Mouse (Mus musculus): ENCODE results near the gene Tecpr2. TPM values are rescaled to one million over a fixed set of nuclear protein-coding genes. Genes with fewer than 3 reads are reported as not detected.

Gene Tecpr2
- polyA plus RNA-seq, 1 experiment from 2014 or later, result 7.8 TPM

DNA sequence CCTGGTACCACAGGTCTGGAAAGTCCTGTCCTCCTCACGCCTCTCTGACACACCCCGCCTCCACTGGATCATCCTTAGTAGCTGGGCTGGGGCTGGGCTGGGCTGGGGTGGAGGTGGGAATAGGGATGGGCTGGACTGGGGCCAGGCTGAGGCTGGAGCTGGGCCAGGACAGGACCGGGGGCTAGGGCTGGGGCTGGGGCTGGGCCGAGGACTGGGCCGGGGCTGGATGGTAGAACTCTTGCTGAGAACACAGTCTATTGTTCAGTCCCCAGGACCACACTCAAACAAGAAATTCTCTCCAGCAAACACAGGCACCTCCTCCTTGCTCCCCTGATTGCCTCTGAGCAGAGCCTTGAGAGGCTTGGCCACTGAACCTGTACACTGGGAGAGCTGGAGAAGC lies 117.3 kb downstream of the Tecpr2 start:
- H3K79me2 ChIP-seq (ENCODE audit: inconsistent target), result no peaks in the 10 kb centered on the region
- no peaks in the 10 kb centered on the region for H3K36me3 ChIP-seq (ENCODE audit: inconsistent target)
- H3K27ac ChIP-seq, result no peak overlapping the region
- H3K4me3 ChIP-seq (ENCODE audit: inconsistent target), result no peak overlapping the region
- 93% methylated on average over 5 of the region's 5 CpGs for WGBS (ENCODE audit: missing documents)

DNA sequence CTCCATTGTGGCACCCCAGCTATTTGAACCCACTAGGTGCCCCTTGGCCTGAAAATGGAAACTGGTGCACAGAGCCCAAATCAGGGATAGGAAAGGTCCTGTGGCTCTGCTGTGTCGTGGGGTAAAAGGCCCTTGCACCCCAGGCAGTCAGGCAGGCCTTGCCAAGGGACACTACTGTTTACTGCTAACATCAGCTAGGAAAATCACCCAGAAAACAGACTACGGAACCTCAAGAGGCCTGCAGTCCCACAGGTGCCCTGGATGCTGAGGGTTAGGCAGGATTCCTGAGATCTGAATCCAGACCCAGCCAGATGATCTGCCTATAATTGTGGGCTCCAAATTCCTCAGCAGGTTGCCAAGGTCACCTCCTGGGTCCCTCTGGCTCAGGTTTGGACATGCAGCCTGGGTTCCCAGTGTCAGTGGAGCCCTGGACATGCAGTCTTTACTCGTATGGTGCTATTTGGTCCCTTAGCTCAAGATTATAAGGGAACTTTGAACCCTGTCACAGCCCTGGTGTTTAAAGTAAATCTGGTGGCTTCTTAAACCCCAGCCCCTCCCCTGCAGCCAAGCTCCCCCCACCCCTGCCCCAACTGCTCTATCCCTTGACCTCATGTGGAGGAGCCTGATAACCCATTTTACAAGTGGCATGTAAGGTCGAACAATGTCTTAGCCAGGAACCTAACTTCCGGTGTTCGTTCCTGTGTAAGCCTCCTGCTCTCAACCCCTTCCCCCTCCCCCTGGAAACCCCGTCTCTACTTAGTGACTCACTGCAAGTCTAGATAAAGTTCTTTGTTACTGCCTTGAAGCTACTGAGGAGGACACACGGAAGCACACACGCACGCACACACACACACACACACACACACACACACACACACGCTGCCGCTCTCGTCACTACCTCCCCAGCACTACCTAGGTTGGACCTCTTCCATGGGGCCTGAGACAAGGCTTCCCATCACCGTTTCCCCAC lies 118.4 kb downstream of the Tecpr2 start:
- Histone ChIP-seq H3K27ac (no peak overlapping the region), H3K79me2 (ENCODE audit: inconsistent target) (no peaks in the 10 kb centered on the region), H3K4me3 (ENCODE audit: inconsistent target) (no peak overlapping the region), H3K36me3 (ENCODE audit: inconsistent target) (no peaks in the 10 kb centered on the region)
- 44% methylated on average over 14 of the region's 14 CpGs for WGBS (ENCODE audit: missing documents)

DNA sequence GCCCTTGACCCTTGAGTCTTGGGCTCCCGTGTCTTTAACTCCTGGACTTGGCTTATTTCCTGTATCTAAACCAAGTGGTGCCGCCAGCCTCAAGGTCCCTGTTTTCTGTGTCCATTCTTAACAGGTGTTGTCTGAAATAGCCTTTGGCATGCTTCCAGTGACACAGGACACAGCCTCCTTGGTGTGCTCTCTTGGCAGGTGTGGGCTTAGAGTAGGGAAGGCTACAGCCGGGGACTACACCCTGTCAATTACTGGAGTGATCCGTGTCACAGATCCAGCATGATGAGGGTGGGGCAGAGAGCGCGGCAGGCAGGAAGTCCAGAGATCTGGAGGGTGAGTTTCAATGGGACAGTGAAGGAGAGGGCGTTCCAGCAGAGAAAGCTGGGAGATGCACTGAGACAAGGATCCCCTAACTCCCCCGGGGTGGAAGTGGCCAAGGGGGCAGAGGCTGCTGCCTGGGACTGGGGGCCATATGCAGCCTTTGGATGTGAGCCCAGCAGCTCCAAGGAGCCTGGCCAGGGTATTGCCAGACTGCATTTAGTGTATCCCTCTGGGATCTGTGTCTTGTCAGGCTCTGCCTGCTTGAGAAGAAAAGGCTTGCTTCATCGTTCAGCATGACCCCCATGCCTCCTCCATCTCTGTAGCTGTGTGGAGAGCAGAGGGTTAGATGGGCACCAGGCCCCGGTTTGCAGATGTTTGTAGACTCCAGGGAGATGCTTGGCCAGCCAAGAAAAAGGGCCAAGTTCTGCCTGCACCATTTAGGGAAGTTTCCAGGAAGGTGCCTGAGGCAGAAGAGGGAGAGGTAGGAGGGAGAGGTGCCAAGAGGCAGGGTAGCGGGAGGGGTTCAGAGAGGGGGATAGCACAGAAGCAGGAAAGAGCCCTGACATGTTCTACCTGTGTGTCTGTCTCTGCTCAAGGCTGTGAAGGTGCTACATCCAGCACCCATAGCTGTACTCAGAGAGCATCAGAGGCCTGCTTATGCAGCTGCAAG lies 119.7 kb downstream of the Tecpr2 start:
- no peak overlapping the region for H3K4me3 ChIP-seq (ENCODE audit: inconsistent target)
- H3K79me2 ChIP-seq (ENCODE audit: inconsistent target), result no peaks in the 10 kb centered on the region
- H3K36me3 ChIP-seq (ENCODE audit: inconsistent target), result no peaks in the 10 kb centered on the region
- 89% methylated on average over 11 of the region's 11 CpGs for WGBS (ENCODE audit: missing documents)
- H3K27ac ChIP-seq, result no peak overlapping the region

DNA sequence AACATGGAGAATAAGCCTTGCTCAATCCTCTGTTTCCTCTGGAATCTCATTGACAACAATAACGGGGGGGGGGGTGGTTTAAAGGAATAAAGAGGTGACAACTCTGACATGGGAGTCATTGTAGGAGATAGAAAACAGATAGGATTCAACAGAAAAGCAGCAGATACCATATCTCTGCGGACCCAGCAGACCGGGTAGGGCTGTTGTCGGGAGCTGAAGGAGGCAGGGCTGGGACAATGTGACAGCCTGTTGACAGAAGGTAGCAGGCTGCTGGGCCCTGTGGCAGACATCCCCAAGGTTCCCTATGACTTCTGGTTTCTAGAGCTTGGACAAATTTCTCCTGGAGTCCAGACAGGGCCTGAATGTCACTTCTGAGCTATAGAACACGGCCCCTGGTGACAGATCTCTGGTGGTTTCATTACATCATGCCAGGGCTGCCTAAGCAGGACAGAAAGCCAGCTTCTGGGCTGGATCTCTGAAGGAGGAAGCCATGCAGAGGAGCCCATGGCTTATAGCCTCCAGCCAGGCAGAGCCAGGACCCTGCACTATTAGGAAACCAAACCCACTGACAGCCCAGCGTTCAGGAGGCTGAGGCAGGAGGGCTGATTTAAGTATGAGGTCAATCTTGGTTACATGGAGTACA lies 120.7 kb downstream of the Tecpr2 start:
- Histone ChIP-seq H3K79me2 (ENCODE audit: inconsistent target) (no peaks in the 10 kb centered on the region), H3K27ac (no peak overlapping the region), H3K4me3 (ENCODE audit: inconsistent target) (no peak overlapping the region), H3K36me3 (ENCODE audit: inconsistent target) (no peaks in the 10 kb centered on the region)
- WGBS (ENCODE audit: missing documents), result 85% methylated on average over 6 of the region's 6 CpGs

DNA sequence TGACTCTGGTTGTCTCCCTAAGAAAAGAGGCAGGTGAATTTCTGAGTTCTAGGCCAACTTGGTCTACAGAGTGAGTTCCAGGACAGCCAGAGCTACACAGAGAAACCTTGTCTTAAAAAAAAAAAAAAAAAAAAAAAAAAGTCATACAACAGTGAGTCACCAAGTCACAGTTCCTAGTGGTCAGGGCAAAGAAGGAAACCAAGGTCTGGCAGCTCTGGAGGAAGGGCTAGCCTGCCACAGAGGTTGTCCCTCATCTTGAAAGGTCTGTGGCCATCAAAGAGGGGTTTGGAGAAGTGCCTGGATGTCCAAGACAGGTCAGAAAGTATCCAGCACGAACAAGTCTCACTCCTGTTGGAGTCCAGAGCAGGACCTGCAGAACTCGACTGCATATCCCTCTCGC lies 127.7 kb downstream of the Tecpr2 start:
- no peaks in the 10 kb centered on the region for H3K79me2 ChIP-seq (ENCODE audit: inconsistent target)
- no peak overlapping the region for H3K4me3 ChIP-seq (ENCODE audit: inconsistent target)
- H3K27ac ChIP-seq, result peak overlapping the region; percentile 67
- no peaks in the 10 kb centered on the region for H3K36me3 ChIP-seq (ENCODE audit: inconsistent target)
- WGBS (ENCODE audit: missing documents), result 62% methylated on average over 3 of the region's 3 CpGs

DNA sequence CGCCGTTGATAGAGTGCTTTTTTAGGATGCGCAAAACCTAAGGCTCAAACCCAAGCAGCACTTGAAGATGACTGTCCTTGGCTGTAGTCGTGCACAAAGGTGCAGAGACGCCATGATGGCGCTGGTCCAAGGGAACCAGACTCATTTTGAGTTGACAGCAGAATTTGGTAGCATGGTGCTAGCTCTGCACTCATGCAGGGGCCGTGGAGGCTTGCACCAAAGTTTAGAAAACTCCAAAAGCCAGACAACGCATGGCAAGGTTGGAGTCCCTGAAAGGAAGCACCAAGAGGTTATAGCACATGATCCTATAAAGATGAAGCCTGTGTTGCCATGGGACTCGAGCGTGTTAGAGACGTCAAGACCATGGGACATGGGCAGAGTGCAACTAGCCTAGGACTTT lies 129.0 kb downstream of the Tecpr2 start:
- H3K4me3 ChIP-seq (ENCODE audit: inconsistent target), result no peak overlapping the region
- H3K36me3 ChIP-seq (ENCODE audit: inconsistent target), result no peaks in the 10 kb centered on the region
- no peak overlapping the region for H3K27ac ChIP-seq
- H3K79me2 ChIP-seq (ENCODE audit: inconsistent target), result no peaks in the 10 kb centered on the region
- 97% methylated on average over 11 of the region's 11 CpGs for WGBS (ENCODE audit: missing documents)

DNA sequence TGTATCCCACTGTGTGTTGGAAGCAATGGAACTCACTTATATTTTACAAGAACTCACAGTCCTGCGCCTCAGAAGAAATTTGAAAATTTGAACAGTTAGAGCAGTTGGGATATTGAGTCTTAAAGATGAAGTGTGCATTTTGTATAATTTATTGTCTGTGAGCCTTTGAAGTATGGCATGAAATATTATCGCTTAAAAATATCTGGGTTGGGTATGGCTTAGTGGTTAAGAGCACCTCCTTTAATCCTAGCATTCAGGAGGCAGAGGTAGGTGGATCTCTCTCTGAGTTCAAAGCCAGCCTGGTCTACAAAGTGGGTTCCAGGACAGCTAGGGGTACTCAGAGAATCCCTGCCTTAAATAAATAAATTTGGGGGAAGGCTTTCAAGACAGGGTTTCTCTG lies 130.0 kb downstream of the Tecpr2 start:
- Histone ChIP-seq H3K79me2 (ENCODE audit: inconsistent target) (no peaks in the 10 kb centered on the region), H3K27ac (no peak overlapping the region), H3K4me3 (ENCODE audit: inconsistent target) (no peak overlapping the region), H3K36me3 (ENCODE audit: inconsistent target) (no peaks in the 10 kb centered on the region)
- WGBS (ENCODE audit: missing documents), result 100% methylated on average over 2 of the region's 2 CpGs

DNA sequence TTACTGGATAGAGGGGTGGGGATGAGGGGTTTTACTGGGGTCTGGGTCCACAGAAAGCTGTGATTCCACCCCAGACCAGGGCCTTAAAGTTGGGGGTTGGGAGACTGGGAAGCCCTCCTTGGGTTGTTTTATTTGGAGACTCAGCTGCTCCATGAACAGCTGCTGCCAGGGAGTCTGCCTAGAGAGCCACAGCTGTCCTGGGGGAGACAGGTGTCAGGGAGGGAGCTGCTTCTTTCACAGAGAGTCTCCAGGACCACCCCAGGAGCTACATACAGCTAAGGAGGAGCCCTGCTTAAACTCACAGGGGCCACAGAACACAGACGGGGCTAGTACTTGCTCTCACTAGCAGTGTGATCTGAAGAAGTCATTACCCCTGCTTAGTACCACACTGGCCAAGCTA lies 132.1 kb downstream of the Tecpr2 start:
- 92% methylated on average over 1 of the region's 1 CpGs for WGBS (ENCODE audit: missing documents)
- Histone ChIP-seq H3K27ac (no peak overlapping the region), H3K79me2 (ENCODE audit: inconsistent target) (no peaks in the 10 kb centered on the region), H3K36me3 (ENCODE audit: inconsistent target) (no peaks in the 10 kb centered on the region), H3K4me3 (ENCODE audit: inconsistent target) (no peak overlapping the region)

DNA sequence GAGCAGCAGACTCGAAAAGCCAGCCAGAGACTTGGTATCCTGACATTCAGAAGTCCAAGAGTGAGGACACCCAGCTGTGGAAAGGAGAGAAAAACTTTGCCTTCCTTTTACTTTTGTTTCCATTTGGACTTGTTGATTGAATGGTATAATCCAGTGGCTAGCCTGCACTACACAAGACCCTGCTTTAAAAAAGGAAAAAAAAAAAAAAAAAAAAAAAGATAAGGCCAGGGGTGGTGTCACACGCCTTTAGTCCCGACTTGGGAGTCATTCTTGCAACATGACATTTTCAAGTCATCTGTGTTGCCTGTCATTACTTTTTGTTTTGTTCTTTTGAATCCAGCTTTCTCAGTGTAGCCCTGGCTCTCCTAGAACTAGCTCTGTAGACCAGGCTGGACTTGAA lies 132.5 kb downstream of the Tecpr2 start:
- 62% methylated on average over 3 of the region's 3 CpGs for WGBS (ENCODE audit: missing documents)
- Histone ChIP-seq H3K27ac (no peak overlapping the region), H3K79me2 (ENCODE audit: inconsistent target) (no peaks in the 10 kb centered on the region), H3K4me3 (ENCODE audit: inconsistent target) (no peak overlapping the region), H3K36me3 (ENCODE audit: inconsistent target) (no peaks in the 10 kb centered on the region)

Other genes starting within 250 kb of the Tecpr2 start
- gene 1700001K19Rik, start 206.6 kb upstream of the Tecpr2 start, polyA plus RNA-seq (2018), result not detected in 3 replicates
- gene Hsp90aa1, start 186.5 kb upstream of the Tecpr2 start, polyA plus RNA-seq (2018), result 118 to 318 TPM (median 290 TPM) in 3 replicates
- gene Wdr20, start 151.3 kb upstream of the Tecpr2 start, polyA plus RNA-seq (2018), result 20.2 to 22.2 TPM (median 20.6 TPM) in 3 replicates
- 0.96 to 4.8 TPM (median 3.3 TPM) in 3 replicates for gene Mok, start 48.3 kb upstream of the Tecpr2 start, polyA plus RNA-seq (2018)
- gene Zfp839, start 39.0 kb upstream of the Tecpr2 start, polyA plus RNA-seq (2018), result 7.8 to 12.1 TPM (median 10.8 TPM) in 3 replicates
- gene Cinp, start 119 bp upstream of the Tecpr2 start, polyA plus RNA-seq (2018), result 21.8 to 58.2 TPM (median 41.8 TPM) in 3 replicates
- gene Ankrd9, start 89.8 kb downstream of the Tecpr2 start, polyA plus RNA-seq (2018), result 0.77 to 4.1 TPM (median 2.4 TPM) in 3 replicates
- gene Rcor1, start 150.1 kb downstream of the Tecpr2 start, polyA plus RNA-seq (2018), result 22.6 to 25.5 TPM (median 23.9 TPM) in 3 replicates